Mouse (Mus musculus) heart, postnatal 14 days (tissue): Measurements from ENCODE around the gene Creb1. TPM values are rescaled to one million over a fixed set of nuclear protein-coding genes. Genes with fewer than 3 reads are reported as not detected.

ENCODE experiments used
- DNase-seq, 2 experiments: peaks; one replicate each; pipeline ENCODE4 v3.0.0; 2021 to 2022
- intact Hi-C: fragments of 180-260 bp; cut with DNase I; formaldehyde crosslinking; loops from one replicate; pipeline ENCODE4 v1.15.1; 2025
- long read RNA-seq, 2 experiments: library from polyadenylated mRNA; stranded (forward); transcript quantifications; one replicate each; pipeline ENCODE4 v2.0.0; 2021
- total RNA-seq, 2 experiments: library from RNA; stranded (reverse); gene quantifications; 2 replicates each; pipeline ENCODE4 v1.2.3; 2021

The Creb1 gene
- 10 to 100 TPM; 29.9 to 37.4 TPM for total RNA-seq
- long read RNA-seq, experiment 1, full-length matches to known transcripts: 2 of 15 reads
- long read RNA-seq, experiment 1, partial matches to known transcripts: 0 of 15 reads
- long read RNA-seq, experiment 1, other reads (novel, unspliced or antisense): 13 of 15 reads
- long read RNA-seq, experiment 2, full-length matches to known transcripts: 3 of 12 reads
- long read RNA-seq, experiment 2, partial matches to known transcripts: 0 of 12 reads
- long read RNA-seq, experiment 2, other reads (novel, unspliced or antisense): 9 of 12 reads

DNA sequence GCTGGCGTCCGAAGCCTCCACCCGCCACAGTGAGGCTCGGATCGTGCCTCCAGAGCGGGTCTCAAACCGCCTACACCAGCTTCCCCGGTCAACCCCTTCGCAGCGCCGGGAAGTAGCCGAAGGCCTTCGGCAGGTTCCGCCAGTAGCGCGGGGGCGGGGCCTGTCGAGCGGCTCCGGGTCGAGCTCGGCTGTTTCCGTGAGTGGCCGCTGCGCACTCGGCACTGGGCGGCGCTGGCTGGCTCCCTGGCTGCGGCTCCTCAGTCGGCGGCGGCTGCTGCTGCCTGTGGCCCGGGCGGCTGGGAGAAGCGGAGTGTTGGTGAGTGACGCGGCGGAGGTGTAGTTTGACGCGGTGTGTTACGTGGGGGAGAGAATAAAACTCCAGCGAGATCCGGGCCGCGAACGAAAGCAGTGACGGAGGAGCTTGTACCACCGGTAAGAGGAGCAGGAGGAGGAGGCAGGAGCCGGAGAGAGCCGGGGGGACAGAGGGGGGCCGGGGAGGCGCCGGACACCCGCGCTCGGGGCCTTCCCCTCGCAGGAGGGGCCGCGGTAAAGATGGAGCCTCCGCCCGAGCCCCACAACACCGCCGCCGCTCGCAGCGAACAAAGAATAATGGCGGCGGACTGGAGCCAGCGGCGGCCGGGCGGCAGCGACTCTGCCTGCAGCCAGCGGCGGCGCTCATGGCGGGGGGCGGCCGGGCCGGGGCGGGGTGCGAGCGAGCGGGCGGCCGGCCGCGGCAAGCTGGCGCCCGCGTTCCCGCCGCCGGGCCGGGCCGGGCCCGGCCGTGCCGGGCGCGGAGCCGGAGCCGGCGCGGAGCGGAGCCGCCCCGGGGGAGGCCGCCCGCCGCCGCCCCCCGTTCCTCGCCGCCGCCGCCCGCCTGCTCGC is at the start of gene Creb1:
TSS of gene Creb1 (plus strand) at position 57 of the 882 bp plus-strand sequence.
- peak; percentile 99 for DNase-seq
- intact Hi-C loops: loop anchor here (2.0 to 10.0 kb wide), 4 partner anchors 84 to 498 kb away; partner anchors contain the start of genes Ccnyl1 and Mettl21a

DNA sequence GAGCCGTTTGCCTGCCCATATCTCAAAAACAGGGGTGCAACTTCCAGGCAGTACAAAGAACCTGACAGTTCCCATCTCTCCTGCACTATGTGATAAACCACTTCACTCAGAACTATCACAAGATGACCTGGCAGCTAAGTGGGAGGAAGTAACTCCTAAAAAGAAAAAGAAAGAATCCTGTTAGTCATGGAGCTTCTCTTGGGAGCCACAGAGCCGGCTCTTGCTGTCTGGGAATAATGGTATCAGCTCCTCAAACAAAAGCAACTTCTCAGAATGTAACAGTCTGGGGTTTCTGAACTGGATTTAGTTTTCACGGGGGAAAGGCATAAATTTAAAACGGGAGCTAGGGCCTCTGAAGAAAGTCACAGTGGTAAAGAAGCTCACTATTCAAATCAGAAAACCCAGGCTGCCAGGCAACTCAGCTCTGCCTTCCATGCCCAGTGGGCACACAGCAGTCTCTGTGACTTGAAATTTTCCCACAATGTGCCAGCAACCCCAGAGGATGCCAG is 43.9 kb upstream of the Creb1 start:
- no peak for DNase-seq
- intact Hi-C loops: no loop called here

DNA sequence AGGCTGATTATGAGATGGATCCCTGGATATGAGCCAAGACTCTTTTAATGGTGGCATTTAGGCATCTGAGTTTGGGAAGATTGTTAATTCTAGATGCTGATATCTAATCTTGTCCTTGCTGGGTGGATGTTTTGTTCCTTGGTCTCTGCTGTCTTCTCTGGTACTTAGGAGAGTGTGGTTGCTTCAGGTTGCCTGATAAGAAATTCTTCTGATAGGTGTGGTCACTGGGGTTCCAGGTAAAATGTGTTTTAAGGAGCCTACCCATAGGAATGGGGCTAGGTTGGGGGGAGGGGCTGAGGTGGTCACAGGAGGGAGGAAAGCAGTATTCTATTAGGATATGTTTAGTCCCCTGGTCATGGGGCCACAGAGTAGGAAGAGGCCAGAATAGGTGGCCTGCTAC is 35.6 kb upstream of the Creb1 start:
- intact Hi-C loops: no loop called here
- no peak for DNase-seq

DNA sequence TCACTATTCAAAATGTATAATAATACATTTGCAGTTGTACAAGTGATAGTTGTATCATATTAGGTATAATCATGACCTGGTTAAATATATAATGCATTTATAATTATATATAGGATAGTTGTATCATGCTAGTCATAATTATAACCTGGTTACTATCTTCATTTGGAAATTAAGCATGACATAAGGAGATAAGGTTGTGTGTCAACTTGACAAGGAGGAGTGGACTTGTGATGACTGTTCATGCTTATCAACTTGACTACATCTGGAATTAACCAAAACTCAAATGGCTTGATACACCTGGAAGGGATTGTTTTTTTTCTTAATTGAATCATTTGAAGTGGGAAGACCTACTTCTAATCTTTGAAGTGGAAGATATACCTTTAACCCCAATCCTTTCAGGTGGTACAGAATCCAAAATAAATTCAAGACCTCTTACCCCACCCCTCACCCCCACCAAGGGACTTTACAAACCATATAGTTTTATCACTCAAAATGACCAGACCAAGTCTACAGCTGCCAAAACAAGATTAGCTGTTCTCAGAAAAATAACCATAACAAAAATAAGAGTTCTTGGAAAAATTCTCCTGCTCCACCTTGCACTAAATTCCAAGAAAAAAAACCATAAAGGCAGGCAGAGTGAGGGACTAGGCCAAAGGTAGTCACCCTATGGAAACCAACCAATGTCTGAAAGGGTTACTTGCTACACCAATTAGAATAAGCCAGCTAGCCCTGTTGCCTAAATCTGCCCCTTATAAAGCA is 30.9 kb upstream of the Creb1 start:
- intact Hi-C loops: no loop called here
- DNase-seq: no peak

DNA sequence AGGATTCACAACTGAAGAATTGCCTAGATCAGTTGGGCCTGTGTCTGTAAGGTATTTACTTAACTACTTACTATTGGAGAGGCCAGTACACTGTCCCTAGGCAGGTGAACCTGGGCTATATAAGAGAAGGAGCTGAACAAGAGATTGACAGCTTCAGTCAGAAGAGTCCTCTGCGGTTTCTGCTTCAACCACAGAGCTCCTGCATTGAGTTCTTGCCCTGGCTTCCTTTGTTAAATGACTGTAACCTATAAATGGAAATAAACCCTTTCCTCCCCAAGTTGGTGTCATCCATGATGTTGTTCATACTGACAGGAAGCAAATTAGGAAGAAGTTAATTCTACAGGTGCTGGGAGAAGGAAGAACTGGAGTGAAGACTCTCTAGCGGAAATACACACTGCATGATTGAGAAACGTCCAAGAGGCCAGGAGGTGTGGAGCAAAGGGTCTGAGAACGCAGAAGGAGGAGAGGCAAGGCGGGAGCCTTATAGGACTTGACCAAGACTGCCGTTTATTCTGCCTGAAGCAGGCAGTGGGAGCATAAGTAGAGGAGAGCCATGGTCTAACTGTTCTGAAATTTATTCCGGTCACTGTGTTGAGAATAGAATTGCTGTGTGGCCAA is 23.9 kb upstream of the Creb1 start:
- DNase-seq: no peak
- intact Hi-C loops: no loop called here

DNA sequence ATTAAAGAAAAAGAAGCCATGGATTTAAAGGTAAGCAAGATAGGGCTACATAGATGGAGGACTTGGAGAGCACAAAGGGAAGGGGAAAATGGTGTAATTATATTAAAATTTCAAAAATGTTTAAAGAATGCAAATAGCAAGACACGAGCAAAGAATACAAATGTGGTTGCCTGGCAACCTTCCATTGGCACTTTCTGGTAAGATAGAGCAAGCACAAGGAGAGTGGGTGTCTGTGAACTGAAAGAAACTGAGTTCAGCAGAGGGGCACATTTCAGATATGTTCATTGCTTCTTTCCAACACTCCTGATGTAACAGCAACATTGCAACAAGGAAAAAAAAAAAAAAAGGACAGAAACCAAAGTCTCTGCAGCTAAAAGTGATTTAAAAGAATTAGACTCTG is 22.8 kb upstream of the Creb1 start:
- DNase-seq: no peak
- intact Hi-C loops: no loop called here

DNA sequence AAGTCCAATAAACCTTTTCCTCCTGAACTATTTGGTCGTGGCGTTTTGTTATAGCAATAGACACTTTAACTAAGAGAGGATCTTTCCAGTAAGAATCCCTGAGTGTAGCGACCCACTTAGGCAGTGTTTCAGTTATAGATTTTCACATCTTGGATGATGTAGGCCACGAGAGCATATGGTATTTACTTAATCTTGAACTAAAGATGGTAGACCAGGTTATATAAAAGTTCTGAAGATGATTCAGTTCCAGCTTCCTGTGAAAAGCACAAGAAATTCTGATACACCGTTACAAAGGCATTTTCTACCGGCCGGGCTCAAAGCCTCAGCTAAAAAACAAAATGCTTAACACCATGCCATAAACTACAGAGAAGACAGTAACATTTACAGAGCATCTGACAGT is 18.3 kb upstream of the Creb1 start:
- DNase-seq: no peak
- intact Hi-C loops: no loop called here

DNA sequence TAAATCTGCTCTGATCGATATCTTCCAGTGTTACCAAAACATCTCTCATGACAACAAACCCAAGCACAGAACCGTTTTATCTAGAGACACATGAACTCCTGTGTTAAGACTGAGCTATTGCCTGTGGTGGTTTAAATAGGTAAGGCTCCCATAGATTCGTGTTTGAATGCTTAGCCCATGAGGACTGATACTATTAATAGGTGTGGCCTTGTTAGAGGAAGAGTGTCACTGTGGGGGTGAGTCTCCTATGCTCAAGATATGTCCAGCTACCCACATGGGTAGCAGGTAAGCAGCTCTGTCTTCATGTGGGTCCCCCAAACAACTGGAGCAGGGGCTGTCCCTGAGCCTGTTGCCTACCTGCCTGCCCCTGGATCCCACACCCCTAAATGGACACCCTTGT is 15.9 kb upstream of the Creb1 start:
- intact Hi-C loops: no loop called here
- no peak for DNase-seq

DNA sequence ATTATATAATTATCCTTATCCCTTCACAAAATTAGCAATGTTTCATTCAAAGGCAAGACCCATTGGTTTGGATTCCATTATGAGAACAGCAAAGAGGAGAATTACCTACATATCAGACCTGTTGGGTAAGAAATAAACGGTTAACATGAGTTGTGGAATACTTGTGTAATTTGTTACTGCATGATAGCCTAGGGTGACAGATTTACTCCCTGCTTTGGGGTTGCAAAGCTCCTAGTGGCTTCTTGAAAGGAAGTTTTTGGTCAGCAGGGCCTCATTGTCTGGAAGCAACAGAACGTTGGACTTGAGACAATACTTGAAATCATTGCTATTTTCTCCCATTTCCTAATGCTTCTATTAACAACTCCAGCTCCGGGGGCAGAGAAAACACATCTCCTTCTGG is 14.0 kb upstream of the Creb1 start:
- intact Hi-C loops: no loop called here

DNA sequence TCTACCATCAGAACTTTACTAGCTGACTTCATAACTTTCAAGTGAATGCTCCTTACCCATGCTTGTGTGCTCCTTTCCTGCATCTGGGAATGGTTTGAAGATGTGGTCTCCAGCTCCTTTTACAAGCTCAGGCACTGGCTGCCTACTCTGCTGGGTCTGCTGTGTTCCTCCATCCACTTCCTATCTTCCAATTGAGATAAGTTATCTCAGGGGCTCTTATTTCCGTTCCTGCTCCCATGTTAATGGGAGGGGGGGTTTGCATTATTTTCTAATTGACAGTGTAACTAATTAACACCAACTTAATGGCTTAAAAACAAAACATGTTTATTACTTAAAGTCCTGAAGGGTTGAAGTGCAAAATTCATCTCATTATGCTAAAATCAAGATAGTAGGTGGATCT is 13.1 kb upstream of the Creb1 start:
- intact Hi-C loops: no loop called here
- DNase-seq: no peak

More for the DNA sequence above, 14.0 kb upstream of the Creb1 start:
- DNase-seq: no peak

DNA sequence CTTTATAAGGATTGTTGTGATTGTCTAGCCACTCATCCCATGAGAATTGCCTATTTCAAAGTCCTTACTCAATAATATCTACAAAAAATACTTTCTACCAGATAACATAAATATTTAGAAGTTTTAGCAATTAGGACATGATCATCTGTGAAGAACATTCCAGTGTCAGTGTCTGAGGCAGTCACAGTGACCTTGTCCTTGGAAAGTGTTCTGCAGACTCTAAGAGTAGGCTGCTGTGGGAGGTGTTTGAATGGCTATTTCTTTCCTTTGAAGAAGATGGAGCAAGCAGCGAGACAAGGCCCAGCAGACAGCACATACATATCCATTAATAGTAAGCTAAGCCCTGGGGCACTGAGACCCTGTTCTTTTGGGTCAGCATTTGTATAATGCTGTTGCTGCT is 12.5 kb upstream of the Creb1 start:
- DNase-seq: no peak
- intact Hi-C loops: no loop called here

DNA sequence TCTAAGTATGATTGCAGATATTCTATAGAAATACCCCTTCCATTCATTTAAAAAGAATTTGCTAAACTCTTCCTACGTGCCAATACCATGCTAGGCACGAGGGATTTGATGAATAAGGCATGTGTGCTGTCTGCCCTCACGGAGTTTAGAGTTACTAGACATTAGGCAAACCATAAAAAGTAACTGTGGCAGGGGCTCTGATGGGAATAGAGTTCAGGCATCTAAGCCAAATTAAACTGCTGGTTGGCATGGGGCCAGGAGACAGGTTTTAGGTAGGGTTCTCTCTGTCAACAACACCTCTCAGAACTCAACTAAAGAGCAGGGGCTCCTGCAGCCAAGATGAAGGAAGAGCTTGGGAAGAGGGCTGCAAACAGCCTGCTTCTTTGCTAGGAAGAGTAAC is 10.7 kb upstream of the Creb1 start:
- intact Hi-C loops: no loop called here
- peak in 1 of 2 experiments; percentile 44 for DNase-seq

DNA sequence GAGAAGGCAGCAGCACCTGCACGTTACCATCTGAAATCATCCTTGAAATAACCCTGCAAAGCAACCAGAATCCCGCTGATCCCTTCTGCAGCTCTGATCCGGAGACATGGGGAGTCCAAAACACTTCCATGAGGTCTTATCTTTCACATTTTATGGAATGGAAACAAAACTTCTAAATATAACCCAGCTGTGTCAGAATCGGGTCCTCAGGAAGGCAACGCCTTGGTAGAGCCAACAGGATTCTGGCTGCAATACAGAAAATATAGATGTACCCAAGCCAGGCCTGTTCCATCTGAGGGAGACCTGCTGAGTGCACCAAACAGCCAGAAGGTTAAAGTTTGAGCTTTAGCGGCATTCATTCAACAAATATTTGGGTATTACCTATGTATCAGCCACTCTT is 9.8 kb upstream of the Creb1 start:
- intact Hi-C loops: no loop called here
- DNase-seq: no peak

DNA sequence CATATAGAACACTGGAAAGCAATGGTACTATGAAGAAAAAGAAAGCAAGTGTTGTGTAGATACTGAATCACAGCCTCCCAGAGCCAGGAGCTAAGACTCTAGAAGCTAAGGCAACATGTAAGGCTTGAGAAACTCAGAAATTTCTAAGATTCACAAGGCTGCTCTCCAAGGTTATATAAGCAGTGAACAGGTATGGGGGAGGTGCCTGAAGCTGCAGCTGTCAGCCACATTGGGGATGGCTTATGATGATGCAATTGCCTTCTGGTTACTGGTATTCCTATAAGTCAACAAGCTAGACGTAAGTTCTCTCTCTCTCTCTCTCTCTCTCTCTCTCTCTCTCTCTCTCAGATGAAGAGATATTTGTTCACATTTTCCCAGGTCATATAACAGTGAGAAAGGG is 9.3 kb upstream of the Creb1 start:
- no peak for DNase-seq
- intact Hi-C loops: no loop called here

DNA sequence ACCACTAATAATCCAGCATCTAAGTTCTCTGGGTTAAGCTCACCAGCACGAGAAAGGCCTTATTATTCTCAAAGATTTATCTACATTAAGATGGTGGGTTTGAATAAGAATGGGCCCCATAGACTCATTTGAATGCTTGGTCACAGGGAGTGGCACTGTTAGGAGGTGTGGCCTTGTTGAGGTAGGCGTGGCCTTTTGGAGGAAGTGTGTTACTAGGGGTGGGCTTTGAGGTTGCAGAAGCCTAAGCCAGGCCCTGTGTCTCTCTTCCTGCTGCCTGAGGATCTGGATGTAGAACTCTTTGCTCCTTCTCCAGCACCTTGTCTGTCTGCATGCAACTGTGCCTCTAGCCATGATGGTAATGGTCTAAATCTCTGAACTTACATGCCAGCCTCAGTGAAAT is 7.8 kb upstream of the Creb1 start:
- intact Hi-C loops: no loop called here
- no peak for DNase-seq

DNA sequence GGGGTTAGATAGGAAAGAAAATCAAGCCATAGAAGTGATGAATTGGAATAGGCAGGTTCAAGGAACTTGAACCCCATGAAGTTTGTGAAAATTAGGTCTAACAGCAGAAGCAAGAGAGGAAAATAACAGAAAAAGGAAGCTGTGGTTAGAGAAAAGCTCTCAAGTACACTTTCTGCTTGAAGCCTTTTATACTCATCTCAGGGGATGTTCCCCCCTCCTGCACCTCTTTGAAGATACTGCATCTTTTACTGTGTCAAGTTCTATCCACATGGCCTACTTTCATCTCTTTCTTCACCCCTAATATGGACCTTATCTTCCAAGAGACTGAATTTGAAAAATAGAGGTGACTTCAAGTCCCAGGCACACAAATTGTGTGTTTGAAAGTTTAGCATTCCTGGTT is 4.8 kb upstream of the Creb1 start:
- no peak for DNase-seq
- intact Hi-C loops: no loop called here

DNA sequence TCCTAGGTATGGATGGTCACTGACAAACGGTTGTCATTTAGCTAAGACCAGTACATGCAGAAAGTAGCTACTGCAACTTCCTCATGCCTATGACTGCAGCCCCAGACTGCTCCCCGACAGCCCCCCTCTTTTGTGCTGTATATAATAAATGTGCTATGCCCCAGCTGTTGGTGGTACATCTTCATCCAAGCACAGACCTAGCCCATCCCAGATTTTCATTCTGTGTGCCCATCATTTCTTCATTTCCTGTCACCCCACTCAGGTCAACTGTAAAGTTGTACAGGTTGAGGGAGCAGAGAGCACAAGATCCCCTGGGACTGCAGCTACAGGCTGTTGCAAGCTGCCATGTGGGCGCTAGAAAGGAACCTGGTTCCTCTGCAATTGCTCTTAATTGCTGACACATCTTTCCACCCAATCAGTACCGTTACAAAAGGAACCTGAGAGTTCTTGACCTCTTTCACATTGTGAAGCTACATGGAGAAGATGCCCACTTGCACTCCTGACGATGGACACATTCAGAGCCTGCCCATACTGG is 2.6 kb upstream of the Creb1 start:
- intact Hi-C loops: loop anchor here (5.0 to 10.0 kb wide), 3 partner anchors 87 to 495 kb away; partner anchors contain the start of genes Ccnyl1 and Mettl21a
- DNase-seq: no peak

DNA sequence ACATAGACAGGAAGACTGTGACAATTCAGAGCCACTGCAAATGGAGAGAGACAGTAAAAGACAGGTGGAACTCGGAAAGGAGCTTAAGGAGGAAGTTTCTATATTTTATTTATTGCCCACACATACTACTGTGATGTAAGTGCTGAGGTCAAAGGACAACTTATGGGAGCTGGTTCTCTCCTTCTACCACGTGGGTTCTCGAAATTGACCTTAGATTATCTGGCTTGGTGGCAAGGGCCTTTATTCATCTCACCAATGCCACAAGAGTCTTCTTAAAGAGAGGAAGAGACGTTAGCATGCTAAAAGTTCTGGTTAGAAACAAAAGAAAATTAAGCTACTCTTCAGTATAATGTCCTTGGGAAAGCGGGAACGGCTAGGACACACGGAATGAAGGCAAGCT is 897 bp upstream of the Creb1 start:
- intact Hi-C loops: loop anchor here (5.0 to 10.0 kb wide), 3 partner anchors 86 to 497 kb away; partner anchors contain the start of genes Ccnyl1 and Mettl21a
- no peak for DNase-seq

DNA sequence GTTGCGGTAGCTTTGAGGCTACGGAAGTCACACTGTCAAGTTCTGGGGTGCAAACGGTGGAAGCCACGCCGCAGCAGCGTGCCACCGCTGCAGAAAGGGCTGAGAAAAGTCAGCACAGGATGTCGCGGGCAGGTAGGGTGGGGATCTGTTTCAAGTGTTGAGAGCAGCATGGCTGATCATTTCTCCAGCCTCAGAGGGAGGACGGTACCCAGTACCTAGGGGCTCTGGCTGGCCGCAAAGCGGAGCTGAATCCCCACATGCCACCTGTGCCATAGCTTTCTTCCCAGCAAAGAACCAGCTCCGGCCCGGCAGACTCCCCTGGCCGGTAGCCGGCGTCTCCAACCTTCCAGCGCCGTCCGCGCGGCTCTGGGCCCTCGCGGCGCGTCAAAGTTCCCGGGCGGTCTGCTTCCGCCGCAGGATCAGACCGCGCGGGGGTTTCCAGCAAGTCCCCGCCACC is 350 bp upstream of the Creb1 start:
- intact Hi-C loops: loop anchor here (2.0 to 10.0 kb wide), 4 partner anchors 85 to 497 kb away; partner anchors contain the start of genes Ccnyl1 and Mettl21a
- no peak for DNase-seq
